Mouse (Mus musculus): ENCODE measurements around the gene Efhd2. TPM values are rescaled to one million over a fixed set of nuclear protein-coding genes. Genes with fewer than 3 reads are reported as not detected.

Efhd2 gene
- polyA plus RNA-seq, 1 experiment from 2014 or later: 81.6 TPM

- H3K36me3 ChIP-seq (ENCODE audit: insufficient read depth, low read length): no peaks in the 10 kb centered on the region
- no peaks in the 10 kb centered on the region for H3K4me1 ChIP-seq (ENCODE audit: insufficient read depth, low read depth, low read length)
- H3K4me3 ChIP-seq (ENCODE audit: low read depth, low read length): no peak overlapping the region
- WGBS: 68% methylated on average over 10 of the region's 10 CpGs
- H3K27me3 ChIP-seq (replicated peaks; ENCODE audit: insufficient read depth, low read length): no peaks in the 10 kb centered on the region
- DNase-seq (ENCODE audit: low spot score) (no peak), ATAC-seq (no peak)
- no peaks in the 10 kb centered on the region for H3K9me3 ChIP-seq (ENCODE audit: low read length)
- H3K4me2 ChIP-seq (replicated peaks; ENCODE audit: low read depth, low read length): no peak overlapping the region
- no peak overlapping the region for H3K9ac ChIP-seq (replicated peaks; ENCODE audit: low read depth)
- H3K27ac ChIP-seq (ENCODE audit: low read length): no peak overlapping the region
- TF ChIP-seq EP300 (IDR thresholded peaks at IDR 0.05): no peak
- peak; percentile 59 for TF ChIP-seq CTCF (IDR thresholded peaks at IDR 0.05)
Measured at GRCm38 (mm10) chr4:141822089-141822488, 52.6 kb downstream of the Efhd2 start.

DNA sequence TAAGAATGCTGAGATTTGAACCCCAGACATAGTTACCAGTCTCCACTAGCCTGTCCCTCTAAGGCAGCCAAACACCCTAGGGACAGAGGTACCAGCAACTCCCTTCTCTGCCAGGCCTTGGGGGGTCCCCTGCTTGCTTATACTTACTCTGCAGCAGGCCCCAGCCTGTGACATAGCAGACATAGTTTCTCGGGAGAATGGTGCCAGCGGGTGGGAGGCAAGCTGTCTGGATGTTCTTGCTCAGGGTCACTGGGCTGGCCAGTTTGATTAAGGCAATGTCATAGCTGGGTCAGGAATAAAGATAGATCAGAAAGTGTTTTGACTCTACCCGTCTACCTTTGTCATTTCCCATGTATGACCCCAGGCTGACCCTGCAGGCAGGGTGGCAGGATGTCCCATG lies 53.5 kb downstream of the Efhd2 start:
- no peaks in the 10 kb centered on the region for H3K9me3 ChIP-seq (ENCODE audit: low read length)
- 47% methylated on average over 3 of the region's 3 CpGs for WGBS
- no peak for ATAC-seq
- H3K4me3 ChIP-seq (ENCODE audit: low read depth, low read length): no peak overlapping the region
- no peak overlapping the region for H3K9ac ChIP-seq (replicated peaks; ENCODE audit: low read depth)
- H3K4me2 ChIP-seq (replicated peaks; ENCODE audit: low read depth, low read length): no peak overlapping the region
- H3K4me1 ChIP-seq (ENCODE audit: insufficient read depth, low read depth, low read length): no peaks in the 10 kb centered on the region
- no peaks in the 10 kb centered on the region for H3K27me3 ChIP-seq (replicated peaks; ENCODE audit: insufficient read depth, low read length)
- DNase-seq (ENCODE audit: low spot score): no peak
- H3K36me3 ChIP-seq (ENCODE audit: insufficient read depth, low read length): no peaks in the 10 kb centered on the region
- TF ChIP-seq EP300 (IDR thresholded peaks at IDR 0.05): no peak
- TF ChIP-seq CTCF (IDR thresholded peaks at IDR 0.05): no peak
- H3K27ac ChIP-seq (ENCODE audit: low read length): no peak overlapping the region

GRCm38 (mm10) chr4:141819316-141819715 lies 55.4 kb downstream of the Efhd2 start:
- no peaks in the 10 kb centered on the region for H3K4me1 ChIP-seq (ENCODE audit: insufficient read depth, low read depth, low read length)
- H3K4me2 ChIP-seq (replicated peaks; ENCODE audit: low read depth, low read length): no peak overlapping the region
- no peak overlapping the region for H3K9ac ChIP-seq (replicated peaks; ENCODE audit: low read depth)
- DNase-seq (ENCODE audit: low spot score) (no peak), ATAC-seq (no peak)
- WGBS: 89% methylated on average over 7 of the region's 7 CpGs
- no peaks in the 10 kb centered on the region for H3K27me3 ChIP-seq (replicated peaks; ENCODE audit: insufficient read depth, low read length)
- H3K4me3 ChIP-seq (ENCODE audit: low read depth, low read length): no peak overlapping the region
- TF ChIP-seq EP300 (IDR thresholded peaks at IDR 0.05) (no peak), CTCF (IDR thresholded peaks at IDR 0.05) (no peak)
- no peak overlapping the region for H3K27ac ChIP-seq (ENCODE audit: low read length)
- no peaks in the 10 kb centered on the region for H3K36me3 ChIP-seq (ENCODE audit: insufficient read depth, low read length)
- no peaks in the 10 kb centered on the region for H3K9me3 ChIP-seq (ENCODE audit: low read length)

DNA sequence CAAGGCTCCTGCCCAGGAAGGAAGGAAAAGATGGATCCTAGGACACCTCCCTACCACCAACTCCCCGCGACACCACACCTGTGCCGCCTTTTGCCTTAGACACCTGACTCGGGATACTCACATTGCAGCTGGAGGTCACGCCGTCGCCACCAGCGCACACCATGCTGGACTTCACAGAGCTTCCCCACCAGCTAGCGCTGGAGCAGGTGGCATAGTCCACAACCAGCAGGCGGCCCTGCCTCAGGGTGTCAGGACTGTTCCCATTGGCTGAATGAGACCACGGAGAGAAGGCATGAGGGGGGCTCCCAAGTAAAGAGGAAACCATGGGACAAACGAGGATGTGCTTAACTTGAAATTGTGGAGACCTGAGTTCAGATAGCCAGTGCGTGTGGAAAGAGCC lies 55.9 kb downstream of the Efhd2 start:
- Histone ChIP-seq H3K27ac (ENCODE audit: low read length) (no peak overlapping the region), H3K4me2 (replicated peaks; ENCODE audit: low read depth, low read length) (no peak overlapping the region), H3K9ac (replicated peaks; ENCODE audit: low read depth) (no peak overlapping the region), H3K4me3 (ENCODE audit: low read depth, low read length) (no peak overlapping the region), H3K36me3 (ENCODE audit: insufficient read depth, low read length) (peaks cover 2% of the 10 kb centered on the region), H3K4me1 (ENCODE audit: insufficient read depth, low read depth, low read length) (no peaks in the 10 kb centered on the region), H3K27me3 (replicated peaks; ENCODE audit: insufficient read depth, low read length) (no peaks in the 10 kb centered on the region), H3K9me3 (ENCODE audit: low read length) (no peaks in the 10 kb centered on the region)
- DNase-seq (ENCODE audit: low spot score) (no peak), ATAC-seq (no peak)
- TF ChIP-seq EP300 (IDR thresholded peaks at IDR 0.05) (no peak), CTCF (IDR thresholded peaks at IDR 0.05) (no peak)
- WGBS: 88% methylated on average over 13 of the region's 13 CpGs

DNA sequence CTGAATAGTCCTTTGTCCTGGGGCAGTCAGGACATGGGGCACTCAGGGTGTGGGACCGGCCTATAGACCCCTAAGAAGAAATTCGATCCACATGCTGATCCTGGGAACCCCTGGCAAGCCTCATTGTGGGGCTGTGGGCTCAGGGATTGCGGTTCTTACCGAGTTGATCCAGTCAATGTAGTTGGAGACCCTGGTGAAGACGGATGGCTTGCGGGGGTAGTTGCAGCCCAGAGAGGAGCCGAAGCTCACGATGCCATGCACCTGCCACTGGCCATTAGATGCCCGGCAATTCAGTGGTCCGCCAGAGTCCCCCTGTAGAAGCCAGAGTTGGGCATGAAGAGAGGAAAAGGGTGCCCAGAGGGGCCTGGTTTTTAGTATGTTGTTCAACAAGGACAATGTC lies 57.0 kb downstream of the Efhd2 start:
- H3K4me3 ChIP-seq (ENCODE audit: low read depth, low read length): no peak overlapping the region
- no peak overlapping the region for H3K9ac ChIP-seq (replicated peaks; ENCODE audit: low read depth)
- no peaks in the 10 kb centered on the region for H3K27me3 ChIP-seq (replicated peaks; ENCODE audit: insufficient read depth, low read length)
- no peaks in the 10 kb centered on the region for H3K4me1 ChIP-seq (ENCODE audit: insufficient read depth, low read depth, low read length)
- ATAC-seq (no peak), DNase-seq (ENCODE audit: low spot score) (no peak)
- peaks cover 13% of the 10 kb centered on the region for H3K36me3 ChIP-seq (ENCODE audit: insufficient read depth, low read length)
- no peak overlapping the region for H3K4me2 ChIP-seq (replicated peaks; ENCODE audit: low read depth, low read length)
- 71% methylated on average over 10 of the region's 10 CpGs for WGBS
- H3K27ac ChIP-seq (ENCODE audit: low read length): no peak overlapping the region
- TF ChIP-seq EP300 (IDR thresholded peaks at IDR 0.05): no peak
- TF ChIP-seq CTCF (IDR thresholded peaks at IDR 0.05): no peak
- H3K9me3 ChIP-seq (ENCODE audit: low read length): no peaks in the 10 kb centered on the region

- Histone ChIP-seq H3K9me3 (ENCODE audit: low read length) (no peaks in the 10 kb centered on the region), H3K27ac (ENCODE audit: low read length) (no peak overlapping the region), H3K4me3 (ENCODE audit: low read depth, low read length) (no peak overlapping the region), H3K9ac (replicated peaks; ENCODE audit: low read depth) (no peak overlapping the region), H3K4me1 (ENCODE audit: insufficient read depth, low read depth, low read length) (no peaks in the 10 kb centered on the region), H3K27me3 (replicated peaks; ENCODE audit: insufficient read depth, low read length) (no peaks in the 10 kb centered on the region), H3K4me2 (replicated peaks; ENCODE audit: low read depth, low read length) (no peak overlapping the region), H3K36me3 (ENCODE audit: insufficient read depth, low read length) (peaks cover 19% of the 10 kb centered on the region)
- ATAC-seq: no peak
- 66% methylated on average over 14 of the region's 14 CpGs for WGBS
- TF ChIP-seq CTCF (IDR thresholded peaks at IDR 0.05) (no peak), EP300 (IDR thresholded peaks at IDR 0.05) (no peak)
- no peak for DNase-seq (ENCODE audit: low spot score)
Measured at GRCm38 (mm10) chr4:141816776-141817655, 57.7 kb downstream of the Efhd2 start.

Measured in lung, postnatal 0 days (tissue).